Mouse (Mus musculus): ENCODE measurements around the gene Usp39. TPM values are rescaled to one million over a fixed set of nuclear protein-coding genes. Genes with fewer than 3 reads are reported as not detected.

The Usp39 gene
- polyA plus RNA-seq, 1 experiment from 2014 or later, result 32.4 TPM

GRCm38 (mm10) chr6:72387816-72388215, 42.8 kb upstream of the Usp39 start:
- no peak overlapping the region for H3K4me2 ChIP-seq (ENCODE audit: low read length)
- H3K27me3 ChIP-seq (ENCODE audit: control insufficient read depth, insufficient read depth, low read length), result no peaks in the 10 kb centered on the region
- H3K9me3 ChIP-seq (ENCODE audit: control insufficient read depth, low read length), result no peaks in the 10 kb centered on the region
- peaks cover 37% of the 10 kb centered on the region for H3K36me3 ChIP-seq (ENCODE audit: control insufficient read depth, insufficient read depth, low read length)
- no peak for ATAC-seq (ENCODE audit: insufficient number of reproducible peaks, insufficient read depth, low FRiP score, low read depth)
- peaks cover 12 to 13% of the 10 kb centered on the region in 2 experiments; a peak in 3 of 4 replicates for H3K4me1 ChIP-seq (ENCODE audit: control insufficient read depth in 2 of 2, insufficient read depth in 2 of 2, low read length in 2 of 2)
- H3K27ac ChIP-seq (replicated peaks in 1 of 2; ENCODE audit: control insufficient read depth in 1 of 2, insufficient read depth in 1 of 2, low read depth in 2 of 2, low read length in 2 of 2), result no peak overlapping the region
- no peak overlapping the region for H3K4me3 ChIP-seq (ENCODE audit: control insufficient read depth in 1 of 2, insufficient read depth in 1 of 2, low read depth in 1 of 2, low read length in 2 of 2)
- no peak overlapping the region for H3K9ac ChIP-seq (ENCODE audit: low read length)
- WGBS, result 82% methylated on average over 3 of the region's 3 CpGs

- H3K36me3 ChIP-seq (ENCODE audit: control insufficient read depth, insufficient read depth, low read length), result peaks cover 37% of the 10 kb centered on the region
- no peak overlapping the region for H3K4me2 ChIP-seq (ENCODE audit: low read length)
- peaks cover 12 to 13% of the 10 kb centered on the region in 2 experiments; a peak in 3 of 4 replicates for H3K4me1 ChIP-seq (ENCODE audit: control insufficient read depth in 2 of 2, insufficient read depth in 2 of 2, low read length in 2 of 2)
- no peak overlapping the region for H3K27ac ChIP-seq (replicated peaks in 1 of 2; ENCODE audit: control insufficient read depth in 1 of 2, insufficient read depth in 1 of 2, low read depth in 2 of 2, low read length in 2 of 2)
- no peaks in the 10 kb centered on the region for H3K27me3 ChIP-seq (ENCODE audit: control insufficient read depth, insufficient read depth, low read length)
- H3K4me3 ChIP-seq (ENCODE audit: control insufficient read depth in 1 of 2, insufficient read depth in 1 of 2, low read depth in 1 of 2, low read length in 2 of 2), result no peak overlapping the region
- ATAC-seq (ENCODE audit: insufficient number of reproducible peaks, insufficient read depth, low FRiP score, low read depth), result no peak
- no peak overlapping the region for H3K9ac ChIP-seq (ENCODE audit: low read length)
- no peaks in the 10 kb centered on the region for H3K9me3 ChIP-seq (ENCODE audit: control insufficient read depth, low read length)
- WGBS, result 84% methylated on average over 2 of the region's 2 CpGs
These were observed 41.6 kb upstream of the Usp39 start for GRCm38 (mm10) chr6:72386561-72386960.

GRCm38 (mm10) chr6:72385258-72385657, 40.3 kb upstream of the Usp39 start:
- Histone ChIP-seq H3K36me3 (ENCODE audit: control insufficient read depth, insufficient read depth, low read length) (peaks cover 37% of the 10 kb centered on the region), H3K4me3 (ENCODE audit: control insufficient read depth in 1 of 2, insufficient read depth in 1 of 2, low read depth in 1 of 2, low read length in 2 of 2) (no peak overlapping the region), H3K9me3 (ENCODE audit: control insufficient read depth, low read length) (no peaks in the 10 kb centered on the region), H3K4me2 (ENCODE audit: low read length) (no peak overlapping the region), H3K4me1 (ENCODE audit: control insufficient read depth in 2 of 2, insufficient read depth in 2 of 2, low read length in 2 of 2) (peaks cover 7 to 9% of the 10 kb centered on the region in 2 experiments; a peak in 3 of 4 replicates), H3K27me3 (ENCODE audit: control insufficient read depth, insufficient read depth, low read length) (no peaks in the 10 kb centered on the region), H3K27ac (replicated peaks in 1 of 2; ENCODE audit: control insufficient read depth in 1 of 2, insufficient read depth in 1 of 2, low read depth in 2 of 2, low read length in 2 of 2) (no peak overlapping the region), H3K9ac (ENCODE audit: low read length) (no peak overlapping the region)
- no peak for ATAC-seq (ENCODE audit: insufficient number of reproducible peaks, insufficient read depth, low FRiP score, low read depth)
- 60% methylated on average over 4 of the region's 4 CpGs for WGBS

- Histone ChIP-seq H3K36me3 (ENCODE audit: control insufficient read depth, insufficient read depth, low read length) (peaks cover 37% of the 10 kb centered on the region), H3K4me1 (ENCODE audit: control insufficient read depth in 2 of 2, insufficient read depth in 2 of 2, low read length in 2 of 2) (peaks cover 6 to 8% of the 10 kb centered on the region in 2 experiments; a peak in 2 of 4 replicates), H3K27ac (replicated peaks in 1 of 2; ENCODE audit: control insufficient read depth in 1 of 2, insufficient read depth in 1 of 2, low read depth in 2 of 2, low read length in 2 of 2) (no peak overlapping the region), H3K4me2 (ENCODE audit: low read length) (no peak overlapping the region), H3K9me3 (ENCODE audit: control insufficient read depth, low read length) (no peaks in the 10 kb centered on the region), H3K27me3 (ENCODE audit: control insufficient read depth, insufficient read depth, low read length) (no peaks in the 10 kb centered on the region), H3K4me3 (ENCODE audit: control insufficient read depth in 1 of 2, insufficient read depth in 1 of 2, low read depth in 1 of 2, low read length in 2 of 2) (no peak overlapping the region), H3K9ac (ENCODE audit: low read length) (no peak overlapping the region)
- WGBS, result 86% methylated on average over 7 of the region's 7 CpGs
- ATAC-seq (ENCODE audit: insufficient number of reproducible peaks, insufficient read depth, low FRiP score, low read depth), result no peak
These were observed 39.0 kb upstream of the Usp39 start for GRCm38 (mm10) chr6:72383952-72384351.

- H3K9ac ChIP-seq (ENCODE audit: low read length), result no peak overlapping the region
- no peak overlapping the region for H3K4me3 ChIP-seq (ENCODE audit: control insufficient read depth in 1 of 2, insufficient read depth in 1 of 2, low read depth in 1 of 2, low read length in 2 of 2)
- ATAC-seq (ENCODE audit: insufficient number of reproducible peaks, insufficient read depth, low FRiP score, low read depth), result no peak
- peaks cover 3 to 6% of the 10 kb centered on the region in 2 experiments; a peak in 2 of 4 replicates for H3K4me1 ChIP-seq (ENCODE audit: control insufficient read depth in 2 of 2, insufficient read depth in 2 of 2, low read length in 2 of 2)
- H3K9me3 ChIP-seq (ENCODE audit: control insufficient read depth, low read length), result no peaks in the 10 kb centered on the region
- H3K27ac ChIP-seq (replicated peaks in 1 of 2; ENCODE audit: control insufficient read depth in 1 of 2, insufficient read depth in 1 of 2, low read depth in 2 of 2, low read length in 2 of 2), result no peak overlapping the region
- WGBS, result 76% methylated on average over 6 of the region's 6 CpGs
- peaks cover 33% of the 10 kb centered on the region for H3K36me3 ChIP-seq (ENCODE audit: control insufficient read depth, insufficient read depth, low read length)
- no peak overlapping the region for H3K4me2 ChIP-seq (ENCODE audit: low read length)
- H3K27me3 ChIP-seq (ENCODE audit: control insufficient read depth, insufficient read depth, low read length), result no peaks in the 10 kb centered on the region
These were observed 38.3 kb upstream of the Usp39 start for GRCm38 (mm10) chr6:72383142-72383820.

GRCm38 (mm10) chr6:72382494-72382893, 37.5 kb upstream of the Usp39 start:
- ATAC-seq (ENCODE audit: insufficient number of reproducible peaks, insufficient read depth, low FRiP score, low read depth), result no peak
- peaks cover 28% of the 10 kb centered on the region for H3K36me3 ChIP-seq (ENCODE audit: control insufficient read depth, insufficient read depth, low read length)
- 75% methylated on average over 6 of the region's 6 CpGs for WGBS
- H3K4me3 ChIP-seq (ENCODE audit: control insufficient read depth in 1 of 2, insufficient read depth in 1 of 2, low read depth in 1 of 2, low read length in 2 of 2), result no peak overlapping the region
- no peaks in the 10 kb centered on the region for H3K27me3 ChIP-seq (ENCODE audit: control insufficient read depth, insufficient read depth, low read length)
- no peak overlapping the region for H3K27ac ChIP-seq (replicated peaks in 1 of 2; ENCODE audit: control insufficient read depth in 1 of 2, insufficient read depth in 1 of 2, low read depth in 2 of 2, low read length in 2 of 2)
- H3K9me3 ChIP-seq (ENCODE audit: control insufficient read depth, low read length), result no peaks in the 10 kb centered on the region
- no peak overlapping the region for H3K9ac ChIP-seq (ENCODE audit: low read length)
- peaks cover 3 to 4% of the 10 kb centered on the region in 2 experiments; a peak in 2 of 4 replicates for H3K4me1 ChIP-seq (ENCODE audit: control insufficient read depth in 2 of 2, insufficient read depth in 2 of 2, low read length in 2 of 2)
- H3K4me2 ChIP-seq (ENCODE audit: low read length), result no peak overlapping the region

- Histone ChIP-seq H3K27ac (replicated peaks in 1 of 2; ENCODE audit: control insufficient read depth in 1 of 2, insufficient read depth in 1 of 2, low read depth in 2 of 2, low read length in 2 of 2) (peak within 1 kb of the TSS; percentile 85 to 94), H3K4me3 (ENCODE audit: control insufficient read depth in 1 of 2, insufficient read depth in 1 of 2, low read depth in 1 of 2, low read length in 2 of 2) (peak within 1 kb of the TSS; percentile 65 to 91), H3K27me3 (ENCODE audit: control insufficient read depth, insufficient read depth, low read length) (no peaks in the 10 kb centered on the region), H3K4me2 (ENCODE audit: low read length) (peak within 1 kb of the TSS; percentile 68), H3K9me3 (ENCODE audit: control insufficient read depth, low read length) (no peaks in the 10 kb centered on the region), H3K36me3 (ENCODE audit: control insufficient read depth, insufficient read depth, low read length) (peaks cover 11% of the 10 kb centered on the region), H3K4me1 (ENCODE audit: control insufficient read depth in 2 of 2, insufficient read depth in 2 of 2, low read length in 2 of 2) (peaks cover 3 to 4% of the 10 kb centered on the region in 2 experiments; a peak in 2 of 4 replicates), H3K9ac (ENCODE audit: low read length) (peak within 1 kb of the TSS; percentile 77)
- ATAC-seq (ENCODE audit: insufficient number of reproducible peaks, insufficient read depth, low FRiP score, low read depth), result peak; percentile 80
- 1% methylated on average over 48 of the region's 49 CpGs for WGBS
These were observed 35.3 kb upstream of the Usp39 start, which contains the start of gene Vamp5 for GRCm38 (mm10) chr6:72380131-72380770. Vamp5 (minus strand) TSS chr6:72380468.
